Mouse (Mus musculus) intestine, embryonic 16.5 days (tissue): ENCODE results near the gene Gm9844. TPM values are rescaled to one million over a fixed set of nuclear protein-coding genes. Genes with fewer than 3 reads are reported as not detected.
"Not testable (repeated sequence)": the region's sequence is repeated elsewhere in the genome, so short reads cannot be mapped to it uniquely, and the experiment has no call there.

Experiments used
- ATAC-seq: fragments of 200-750 bp; cut with Nextera tagmentation; 2 replicates; pipeline ENCODE4 v1.8.0; 2017; ENCODE audit warnings: moderate TSS enrichment, moderate library complexity
- H3K27ac ChIP-seq: fragments of 300-500 bp; sonication (generic); 2 replicates; pipeline ENCODE4 v1.5.1; 2014; ENCODE audit warnings: mild to moderate bottlenecking, low read length
- H3K27me3 ChIP-seq: fragments of 300-500 bp; sonication (generic); replicated peaks from 2 replicates; pipeline ENCODE4 v1.6.1; 2014; ENCODE audit warnings: low read length, control low read depth, mixed read lengths; ENCODE audit not compliant: control insufficient read depth, insufficient read depth
- H3K36me3 ChIP-seq: fragments of 300-500 bp; sonication (generic); 2 replicates; pipeline ENCODE4 v1.6.1; 2014; ENCODE audit warnings: low read length, control low read depth; ENCODE audit not compliant: control insufficient read depth, insufficient read depth
- H3K4me1 ChIP-seq: fragments of 300-500 bp; sonication (generic); 2 replicates; pipeline ENCODE4 v1.6.1; 2014; ENCODE audit warnings: low read length, control low read depth, mixed read lengths; ENCODE audit not compliant: control insufficient read depth, insufficient read depth
- H3K4me2 ChIP-seq: fragments of 300-500 bp; sonication (generic); 2 replicates; pipeline ENCODE4 v1.6.1; 2014; ENCODE audit warnings: low read depth, low read length, control low read depth
- H3K4me3 ChIP-seq: fragments of 300-500 bp; sonication (generic); 2 replicates; pipeline ENCODE4 v1.5.1; 2014; ENCODE audit warnings: mild to moderate bottlenecking, low read length
- H3K9ac ChIP-seq: fragments of 300-500 bp; sonication (generic); 2 replicates; pipeline ENCODE4 v1.6.1; 2014; ENCODE audit warnings: low read depth, low read length
- H3K9me3 ChIP-seq: fragments of 300-500 bp; sonication (generic); 2 replicates; pipeline ENCODE4 v1.6.1; 2016; ENCODE audit warnings: low read length, control low read depth; ENCODE audit not compliant: control insufficient read depth
- WGBS: fragments of 180-500 bp; shearing (Covaris S2); extraction: QIAGEN DNeasy Blood & Tissue Kit; methylation state at CpG from one replicate; pipeline ENCODE4 v1.1.7; 2014; 5-methylcytosine and 5-hydroxymethylcytosine counted together
- polyA plus RNA-seq: library from polyadenylated mRNA; unstranded; fragments of >200 nt; fragmentation: Nextera tagmentation; extraction: Ambion mirVana; gene quantifications from 2 replicates; pipeline ENCODE4 v1.2.1, GENCODE M21; 2015

Gm9844 gene
- polyA plus RNA-seq, 1 experiment from 2014 or later: 9.7 TPM

DNA sequence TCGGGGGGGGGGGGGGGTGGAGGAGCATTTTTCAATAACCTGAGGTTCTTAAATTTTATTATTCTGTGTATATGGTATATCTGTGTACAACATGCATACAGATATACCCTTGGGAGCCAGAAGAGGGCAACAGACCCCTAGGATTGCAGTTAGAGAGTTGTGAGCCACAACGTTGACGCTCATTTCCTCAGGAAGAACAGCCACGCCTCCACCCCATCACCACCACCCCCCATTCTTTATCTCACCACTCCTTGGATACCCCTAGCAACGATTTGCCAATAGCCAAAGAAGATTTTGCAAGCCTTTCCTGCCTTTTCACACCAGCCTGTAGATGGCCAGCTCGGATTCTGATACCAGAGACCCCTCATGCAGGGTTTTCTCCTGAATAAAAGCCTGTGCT, 16.3 kb upstream of the Gm9844 start:
- 9% methylated on average over 6 of the region's 6 CpGs for WGBS
- Histone ChIP-seq H3K27ac (no peak overlapping the region), H3K4me2 (no peak overlapping the region), H3K27me3 (no peaks in the 10 kb centered on the region), H3K4me1 (0 out of 2 replicates have a peak, but pooled peaks cover 2% of the 10 kb centered on the region), H3K9me3 (no peaks in the 10 kb centered on the region), H3K36me3 (no peaks in the 10 kb centered on the region), H3K4me3 (no peak overlapping the region), H3K9ac (no peak overlapping the region)
- peak; percentile 53; the same call in 1 of the 2 replicates for ATAC-seq

DNA sequence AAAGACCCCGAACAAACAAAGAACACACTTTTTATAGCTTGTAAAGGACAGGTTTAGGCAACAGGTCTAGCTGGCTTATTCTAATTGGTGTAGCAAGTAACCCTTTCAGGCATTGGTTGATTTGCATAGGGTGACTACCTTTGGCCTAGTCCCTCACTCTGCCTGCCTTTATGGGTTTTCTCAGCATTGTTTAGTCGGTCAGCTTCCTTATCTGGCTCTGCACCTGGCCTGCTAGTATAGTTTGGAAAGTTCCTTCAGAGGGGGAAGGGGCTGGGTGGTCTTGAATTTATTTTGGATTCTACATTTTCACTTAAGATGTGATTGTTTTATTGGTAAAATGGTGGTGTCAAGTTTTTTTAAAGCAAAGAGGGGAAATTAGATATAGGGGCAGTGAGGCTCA, 15.4 kb upstream of the Gm9844 start:
- H3K9me3 ChIP-seq, H3K9ac ChIP-seq, H3K27me3 ChIP-seq, H3K4me1 ChIP-seq, ATAC-seq, H3K4me3 ChIP-seq, H3K27ac ChIP-seq, H3K36me3 ChIP-seq, H3K4me2 ChIP-seq: not testable (repeated sequence)
- 18% methylated on average over 2 of the region's 2 CpGs for WGBS

DNA sequence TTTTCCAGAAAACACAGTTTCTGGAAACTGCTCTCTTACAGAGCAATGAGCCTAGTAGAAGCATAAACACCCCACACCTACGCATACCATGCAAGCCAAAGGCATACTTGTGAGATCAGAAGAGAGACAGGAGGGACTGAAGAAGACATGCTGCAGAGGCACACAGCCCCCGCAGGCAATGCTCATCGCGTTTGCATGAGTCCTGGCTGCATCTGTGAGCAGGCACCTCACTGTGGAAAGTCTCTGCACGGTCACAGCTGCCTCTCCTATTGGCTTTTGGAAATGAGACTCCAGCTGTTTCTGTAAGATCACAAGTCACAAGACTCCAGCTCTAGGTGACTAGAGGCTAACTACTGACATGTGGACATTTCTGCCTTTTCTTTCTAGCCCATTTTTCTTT, 11.9 kb upstream of the Gm9844 start:
- 20% methylated on average over 5 of the region's 5 CpGs for WGBS
- Histone ChIP-seq H3K4me3 (no peak overlapping the region), H3K27ac (no peak overlapping the region), H3K4me2 (no peak overlapping the region), H3K9me3 (no peaks in the 10 kb centered on the region), H3K4me1 (0 out of 2 replicates have a peak, but pooled peaks cover 2% of the 10 kb centered on the region), H3K9ac (no peak overlapping the region), H3K27me3 (no peaks in the 10 kb centered on the region), H3K36me3 (no peaks in the 10 kb centered on the region)
- no peak for ATAC-seq

DNA sequence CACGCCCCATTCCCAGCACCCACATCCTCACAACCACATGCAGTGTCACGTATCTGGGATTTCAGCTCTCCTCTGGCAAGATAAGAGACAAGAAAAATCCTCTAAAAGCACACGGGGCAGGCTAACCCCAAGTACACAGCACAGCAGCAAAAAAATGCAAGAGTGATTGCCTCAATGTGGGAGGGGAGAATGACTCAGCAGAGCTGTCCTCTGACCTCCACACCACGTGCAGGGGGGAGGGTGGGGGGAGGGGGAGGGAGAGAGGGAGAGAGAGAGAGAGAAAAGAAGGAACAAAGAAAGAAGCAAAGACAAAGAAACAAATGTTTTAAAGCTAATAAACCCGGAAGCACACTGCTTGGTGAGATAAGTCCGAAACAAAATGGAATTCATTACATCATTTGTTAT, 11.1 kb upstream of the Gm9844 start:
- no peak overlapping the region for H3K27ac ChIP-seq
- no peak overlapping the region for H3K4me2 ChIP-seq
- no peaks in the 10 kb centered on the region for H3K9me3 ChIP-seq
- ATAC-seq: peak; percentile 76
- no peaks in the 10 kb centered on the region for H3K27me3 ChIP-seq
- H3K9ac ChIP-seq: no peak overlapping the region
- H3K4me3 ChIP-seq: no peak overlapping the region
- H3K4me1 ChIP-seq: 0 out of 2 replicates have a peak, but pooled peaks cover 2% of the 10 kb centered on the region
- H3K36me3 ChIP-seq: no peaks in the 10 kb centered on the region
- whole genome bisulfite sequencing: 28% methylated on average over 6 of the region's 6 CpGs

DNA sequence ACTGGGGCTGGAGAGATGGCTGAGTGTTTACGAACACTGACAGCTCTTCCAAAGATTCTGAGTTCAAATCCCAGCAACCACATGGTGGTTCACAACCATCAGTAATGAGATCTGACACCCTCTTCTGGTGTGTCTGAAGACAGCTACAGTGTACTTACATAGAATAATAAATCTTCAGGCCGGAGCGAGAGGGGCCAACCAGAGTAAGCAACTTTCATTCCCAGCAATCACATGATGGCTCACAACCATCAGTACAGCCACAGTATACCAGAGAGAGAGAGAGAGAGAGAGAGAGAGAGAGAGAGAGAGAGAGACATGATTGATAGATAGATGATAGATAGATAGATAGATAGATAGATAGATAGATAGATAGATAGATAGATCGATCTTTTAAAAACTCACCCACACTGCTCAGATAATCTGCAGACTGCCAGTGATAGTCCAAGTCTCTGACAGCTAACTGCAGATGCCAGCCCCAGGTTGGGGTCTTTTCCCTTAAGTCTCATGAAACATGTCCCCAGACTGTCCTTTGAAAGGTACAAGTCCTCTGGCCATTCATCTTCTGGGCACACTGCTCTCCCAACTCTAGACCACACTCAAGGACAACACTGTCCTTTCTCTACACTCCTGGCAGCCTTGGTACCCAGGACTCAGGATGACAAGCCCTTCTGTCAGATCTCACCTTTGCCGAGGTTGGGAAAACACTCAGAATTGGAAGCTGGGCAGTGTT, 10.3 kb upstream of the Gm9844 start:
- WGBS: 74% methylated on average over 5 of the region's 5 CpGs
- Histone ChIP-seq H3K9ac (no peak overlapping the region), H3K4me2 (no peak overlapping the region), H3K27ac (no peak overlapping the region), H3K27me3 (no peaks in the 10 kb centered on the region), H3K9me3 (no peaks in the 10 kb centered on the region), H3K36me3 (no peaks in the 10 kb centered on the region), H3K4me3 (no peak overlapping the region), H3K4me1 (0 out of 2 replicates have a peak, but pooled peaks cover 2% of the 10 kb centered on the region)
- ATAC-seq: no peak

DNA sequence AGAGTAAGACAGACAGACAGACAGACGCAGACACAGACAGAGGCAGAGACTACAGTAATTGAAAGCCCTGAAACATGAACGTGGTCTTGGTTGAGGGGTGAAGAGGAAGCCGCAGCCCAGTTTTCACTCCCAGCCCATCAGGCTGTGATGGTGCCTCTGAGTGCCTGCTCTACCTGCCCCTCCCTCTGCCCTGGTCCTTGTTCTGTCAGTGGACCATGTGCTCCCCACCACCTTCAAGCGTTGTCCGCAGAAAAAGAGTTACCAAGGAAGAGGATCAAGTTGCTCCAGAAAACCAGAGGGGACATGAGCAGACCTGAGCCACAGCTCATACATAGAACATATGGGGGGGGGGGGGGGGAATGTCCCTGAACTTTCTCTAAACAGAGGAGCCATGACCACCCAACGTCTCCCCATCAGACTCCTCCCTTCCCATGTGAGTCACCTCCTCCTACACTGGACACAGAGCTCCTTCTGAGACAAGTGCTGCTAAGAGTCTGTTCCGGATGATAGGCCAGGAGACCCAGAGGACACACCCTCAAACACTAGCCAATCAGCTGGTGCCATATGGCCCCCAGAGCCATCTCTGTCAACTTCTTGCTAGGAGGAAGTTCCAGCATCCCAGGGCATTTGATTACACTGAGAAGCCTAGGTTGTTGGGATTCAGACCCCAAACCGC, 9.3 kb upstream of the Gm9844 start:
- Histone ChIP-seq H3K9me3 (no peaks in the 10 kb centered on the region), H3K27me3 (no peaks in the 10 kb centered on the region), H3K9ac (no peak overlapping the region), H3K4me2 (no peak overlapping the region), H3K4me1 (0 out of 2 replicates have a peak, but pooled peaks cover 2% of the 10 kb centered on the region), H3K27ac (no peak overlapping the region), H3K36me3 (no peaks in the 10 kb centered on the region), H3K4me3 (no peak overlapping the region)
- WGBS: 73% methylated on average over 8 of the region's 8 CpGs
- peak; percentile 81 for ATAC-seq

DNA sequence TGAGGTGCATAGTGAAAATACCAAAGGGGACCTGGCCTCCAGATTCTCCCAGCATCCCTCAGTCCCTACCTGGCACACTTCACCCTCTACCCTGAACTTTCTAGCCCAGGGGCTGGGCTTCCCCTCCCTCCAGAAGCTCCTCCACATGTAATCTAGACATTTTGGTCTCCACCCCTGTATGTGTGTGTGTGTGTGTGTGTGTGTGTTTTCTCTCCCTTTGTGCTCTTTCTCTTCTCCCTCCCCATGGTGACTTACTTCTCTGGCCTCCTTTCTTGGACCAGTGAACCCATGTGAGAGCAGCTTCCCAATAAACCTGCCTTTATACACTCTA, 8.8 kb upstream of the Gm9844 start:
- Histone ChIP-seq H3K4me1 (0 out of 2 replicates have a peak, but pooled peaks cover 2% of the 10 kb centered on the region), H3K4me2 (no peak overlapping the region), H3K27ac (no peak overlapping the region), H3K27me3 (no peaks in the 10 kb centered on the region), H3K9ac (no peak overlapping the region), H3K4me3 (no peak overlapping the region), H3K36me3 (no peaks in the 10 kb centered on the region), H3K9me3 (no peaks in the 10 kb centered on the region)
- ATAC-seq: peak; percentile 43

DNA sequence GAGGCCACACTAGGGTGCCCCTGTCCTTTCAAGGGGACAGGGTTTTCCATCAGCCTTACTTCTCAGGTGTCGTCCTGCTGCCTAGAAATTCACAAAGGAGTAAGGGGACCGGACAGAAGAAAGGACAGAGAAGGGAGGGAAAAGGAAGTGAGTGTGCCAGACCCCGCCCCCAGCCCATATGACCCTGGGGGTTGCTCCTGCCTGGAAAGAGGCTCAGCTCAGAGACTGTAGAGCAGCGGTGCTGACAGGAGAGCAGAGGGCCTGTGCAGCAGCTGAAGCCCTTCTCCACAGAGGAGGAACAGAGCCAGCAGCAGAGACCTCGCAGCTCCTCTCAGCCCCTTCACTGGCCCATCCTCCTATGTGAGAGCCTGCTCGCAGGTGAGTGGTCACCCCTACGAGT, 8.3 kb upstream of the Gm9844 start:
- H3K9ac ChIP-seq: peak overlapping the region; percentile 11; the same call in 1 of the 2 replicates
- no peaks in the 10 kb centered on the region for H3K27me3 ChIP-seq
- H3K4me1 ChIP-seq: 0 out of 2 replicates have a peak, but pooled peaks cover 2% of the 10 kb centered on the region
- H3K36me3 ChIP-seq: no peaks in the 10 kb centered on the region
- H3K27ac ChIP-seq: no peak overlapping the region
- no peak overlapping the region for H3K4me2 ChIP-seq
- no peak for ATAC-seq
- 30% methylated on average over 7 of the region's 7 CpGs for WGBS
- no peaks in the 10 kb centered on the region for H3K9me3 ChIP-seq
- no peak overlapping the region for H3K4me3 ChIP-seq

DNA sequence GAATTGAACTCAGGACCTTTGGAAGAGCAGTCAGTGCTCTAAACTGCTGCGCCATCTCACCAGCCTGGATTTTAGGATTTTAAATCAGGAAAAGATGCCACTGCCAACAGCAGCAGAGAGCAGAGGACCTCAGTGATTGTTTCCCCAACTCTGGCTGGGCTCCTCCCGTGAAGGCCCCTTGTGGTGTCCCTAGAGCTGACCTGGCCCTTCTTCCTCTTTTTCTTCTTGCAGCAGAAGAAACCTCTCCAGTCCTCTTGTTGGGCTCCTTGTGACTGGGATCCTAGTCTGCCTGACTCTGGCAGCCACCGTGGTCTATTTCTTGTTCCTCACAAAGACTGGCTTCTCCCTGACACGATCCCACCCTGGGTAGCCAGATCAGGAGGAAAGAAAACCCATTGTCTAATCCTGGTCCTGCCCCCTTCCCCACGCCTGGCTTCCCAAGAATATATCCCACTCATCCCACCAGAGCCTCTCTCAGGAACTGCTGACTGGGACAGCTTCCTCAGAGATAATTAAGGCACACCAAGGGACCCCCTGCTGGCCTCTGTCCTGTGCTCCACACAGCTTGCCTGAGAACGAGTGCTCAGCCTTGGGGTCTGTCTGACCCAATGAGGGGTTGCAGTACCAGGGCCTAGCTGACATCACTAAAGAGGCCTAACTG, 5.4 kb upstream of the Gm9844 start:
- ATAC-seq: no peak
- 50% methylated on average over 6 of the region's 6 CpGs for WGBS
- Histone ChIP-seq H3K27ac (no peak overlapping the region), H3K4me3 (no peak overlapping the region), H3K27me3 (no peaks in the 10 kb centered on the region), H3K4me1 (no peaks in the 10 kb centered on the region), H3K4me2 (no peak overlapping the region), H3K9me3 (no peaks in the 10 kb centered on the region), H3K9ac (no peak overlapping the region), H3K36me3 (no peaks in the 10 kb centered on the region)
